Mouse (Mus musculus): ENCODE results near the gene Terf2. TPM values are rescaled to one million over a fixed set of nuclear protein-coding genes. Genes with fewer than 3 reads are reported as not detected.

The Terf2 gene
- polyA plus RNA-seq, 1 experiment: 1.4 TPM

DNA sequence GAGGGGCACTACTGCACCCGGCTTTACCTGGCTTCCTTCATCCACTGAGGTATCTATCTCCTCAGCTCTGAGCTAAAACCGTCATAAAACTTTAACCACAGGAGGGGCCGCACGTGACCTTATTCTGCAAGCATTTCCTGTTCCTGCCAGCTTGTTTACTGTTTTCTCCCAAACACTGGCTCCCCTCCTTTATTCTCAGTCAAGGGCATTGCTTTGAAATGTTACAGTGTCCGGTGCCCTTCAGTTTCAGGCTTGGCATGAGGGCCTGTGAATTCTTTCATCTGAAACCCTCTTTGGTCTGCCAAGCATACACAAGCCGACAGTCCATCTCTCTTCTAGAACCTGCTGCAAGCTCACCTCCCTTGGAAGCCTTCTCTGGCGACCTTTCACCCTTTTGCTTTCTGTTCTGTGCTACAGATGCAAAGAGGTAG is 22.5 kb upstream of the Terf2 start:
- no peaks in the 10 kb centered on the region for H3K27me3 ChIP-seq (ENCODE audit: control insufficient read depth)
- H3K4me3 ChIP-seq (replicated peaks): no peak overlapping the region
- TF ChIP-seq GATA1 (IDR thresholded peaks at IDR 0.05; ENCODE audit: low read length) (no peak), TAL1 (IDR thresholded peaks at IDR 0.05; ENCODE audit: low read length) (no peak)
- peaks cover 12% of the 10 kb centered on the region for H3K4me1 ChIP-seq (ENCODE audit: control insufficient read depth)
- no peaks in the 10 kb centered on the region for H3K36me3 ChIP-seq (ENCODE audit: control insufficient read depth)
- no peaks in the 10 kb centered on the region for H3K9me3 ChIP-seq (ENCODE audit: control insufficient read depth, low read length)

DNA sequence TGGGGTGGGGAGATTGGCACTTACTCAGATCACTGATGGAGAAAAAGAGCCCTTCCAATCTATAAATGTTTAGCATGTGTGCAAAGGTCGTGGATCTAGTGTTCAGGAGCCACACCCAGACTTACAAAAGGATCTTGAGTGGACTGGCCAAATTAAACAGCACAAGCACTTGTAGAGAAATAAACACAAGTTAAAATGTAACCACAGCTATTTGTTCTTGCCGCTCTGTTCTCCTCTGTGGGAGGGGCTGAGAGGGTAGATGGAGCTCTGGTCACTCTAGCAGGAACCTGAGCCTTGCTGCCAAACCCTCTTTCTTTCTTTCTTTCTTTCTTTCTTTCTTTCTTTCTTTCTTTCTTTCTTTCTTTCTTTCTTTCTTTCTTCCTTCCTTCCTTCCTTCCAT is 20.7 kb upstream of the Terf2 start:
- Histone ChIP-seq H3K4me1 (ENCODE audit: control insufficient read depth) (peaks cover 12% of the 10 kb centered on the region), H3K36me3 (ENCODE audit: control insufficient read depth) (no peaks in the 10 kb centered on the region), H3K4me3 (replicated peaks) (no peak overlapping the region), H3K27me3 (ENCODE audit: control insufficient read depth) (no peaks in the 10 kb centered on the region), H3K9me3 (ENCODE audit: control insufficient read depth, low read length) (no peaks in the 10 kb centered on the region)
- TF ChIP-seq TAL1 (IDR thresholded peaks at IDR 0.05; ENCODE audit: low read length) (no peak), GATA1 (IDR thresholded peaks at IDR 0.05; ENCODE audit: low read length) (no peak)

DNA sequence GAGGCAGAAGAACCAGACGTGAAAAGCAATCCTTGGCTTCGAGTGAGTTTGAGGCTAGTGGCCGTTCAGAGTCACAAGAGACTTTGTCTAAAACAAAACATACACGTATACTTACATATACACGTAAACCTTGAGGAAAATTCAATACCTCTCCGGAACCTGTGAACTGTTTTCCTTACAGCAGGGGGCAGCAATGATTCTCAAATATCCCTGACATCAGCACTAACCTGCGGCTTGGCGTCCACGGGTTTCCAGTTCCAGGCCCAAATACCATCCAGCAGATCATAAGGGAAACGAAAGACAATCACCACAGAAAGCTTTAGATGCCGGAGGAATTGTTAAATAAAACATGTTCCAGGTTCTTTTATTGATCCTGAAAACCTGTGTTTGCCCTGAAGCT is 19.7 kb upstream of the Terf2 start:
- Histone ChIP-seq H3K4me3 (replicated peaks) (no peak overlapping the region), H3K9me3 (ENCODE audit: control insufficient read depth, low read length) (no peaks in the 10 kb centered on the region), H3K4me1 (ENCODE audit: control insufficient read depth) (peaks cover 12% of the 10 kb centered on the region), H3K27me3 (ENCODE audit: control insufficient read depth) (no peaks in the 10 kb centered on the region), H3K36me3 (ENCODE audit: control insufficient read depth) (no peaks in the 10 kb centered on the region)
- TF ChIP-seq TAL1 (IDR thresholded peaks at IDR 0.05; ENCODE audit: low read length): no peak
- no peak for TF ChIP-seq GATA1 (IDR thresholded peaks at IDR 0.05; ENCODE audit: low read length)

DNA sequence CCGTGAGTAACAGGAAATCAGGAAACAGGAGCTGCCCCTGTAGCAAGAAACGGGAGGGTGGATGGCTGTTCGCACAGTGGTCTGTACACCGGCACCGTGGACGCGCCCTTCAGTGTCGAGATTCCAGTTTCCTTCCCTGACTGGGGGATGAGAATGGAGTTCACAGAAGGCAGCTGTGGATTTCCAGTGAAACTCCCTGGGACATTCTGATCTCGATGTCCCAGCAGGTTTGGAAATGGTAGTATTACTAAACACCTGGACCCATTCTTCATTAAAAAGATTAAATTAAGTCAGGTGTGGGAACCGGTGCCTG is 18.6 kb upstream of the Terf2 start:
- Histone ChIP-seq H3K9me3 (ENCODE audit: control insufficient read depth, low read length) (no peaks in the 10 kb centered on the region), H3K27me3 (ENCODE audit: control insufficient read depth) (no peaks in the 10 kb centered on the region), H3K4me3 (replicated peaks) (no peak overlapping the region), H3K4me1 (ENCODE audit: control insufficient read depth) (peaks cover 12% of the 10 kb centered on the region), H3K36me3 (ENCODE audit: control insufficient read depth) (no peaks in the 10 kb centered on the region)
- no peak for TF ChIP-seq GATA1 (IDR thresholded peaks at IDR 0.05; ENCODE audit: low read length)
- no peak for TF ChIP-seq TAL1 (IDR thresholded peaks at IDR 0.05; ENCODE audit: low read length)

DNA sequence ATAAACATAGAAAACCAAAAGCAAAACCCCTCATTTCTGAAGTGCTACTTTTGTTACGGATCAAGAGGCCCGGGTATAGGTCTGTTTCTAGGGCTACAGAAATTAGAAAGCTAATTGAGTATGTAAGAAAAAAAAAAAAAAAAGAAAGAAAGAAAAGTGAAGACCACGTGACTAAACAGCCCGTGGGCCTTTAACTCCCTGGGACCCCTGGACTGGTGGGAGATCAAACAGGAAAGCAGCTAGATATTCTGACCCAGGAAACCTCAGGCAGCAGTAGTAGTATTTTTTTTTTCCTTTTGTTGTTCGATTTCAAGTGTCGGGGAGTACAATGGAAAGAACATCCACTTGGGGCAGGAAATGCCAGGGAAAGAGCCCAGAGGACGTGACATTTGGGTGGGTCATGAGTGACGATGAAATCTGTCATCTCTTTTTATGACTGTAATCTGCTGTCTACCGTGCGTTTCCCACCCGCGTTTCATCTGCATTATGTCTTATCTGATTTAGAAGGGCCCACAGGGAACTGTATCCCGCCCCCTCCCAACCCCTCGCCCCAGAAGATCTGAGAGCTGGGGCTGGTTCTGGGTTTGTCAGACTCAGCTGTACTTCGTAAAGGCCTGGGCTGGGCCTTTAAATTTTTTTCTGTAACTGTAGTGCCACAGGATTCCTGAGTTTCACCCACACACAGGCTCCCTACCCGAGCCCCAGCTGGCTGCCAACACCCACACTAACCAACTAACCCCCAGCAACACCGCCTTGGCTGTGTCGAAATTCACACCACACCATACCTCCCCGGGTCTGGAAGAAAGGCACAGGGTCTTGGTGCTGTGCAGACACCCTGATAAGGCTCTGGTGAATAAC is 18.0 kb upstream of the Terf2 start:
- Histone ChIP-seq H3K36me3 (ENCODE audit: control insufficient read depth) (no peaks in the 10 kb centered on the region), H3K9me3 (ENCODE audit: control insufficient read depth, low read length) (no peaks in the 10 kb centered on the region), H3K4me1 (ENCODE audit: control insufficient read depth) (peaks cover 12% of the 10 kb centered on the region), H3K27me3 (ENCODE audit: control insufficient read depth) (no peaks in the 10 kb centered on the region), H3K4me3 (replicated peaks) (no peak overlapping the region)
- no peak for TF ChIP-seq TAL1 (IDR thresholded peaks at IDR 0.05; ENCODE audit: low read length)
- TF ChIP-seq GATA1 (IDR thresholded peaks at IDR 0.05; ENCODE audit: low read length): no peak

DNA sequence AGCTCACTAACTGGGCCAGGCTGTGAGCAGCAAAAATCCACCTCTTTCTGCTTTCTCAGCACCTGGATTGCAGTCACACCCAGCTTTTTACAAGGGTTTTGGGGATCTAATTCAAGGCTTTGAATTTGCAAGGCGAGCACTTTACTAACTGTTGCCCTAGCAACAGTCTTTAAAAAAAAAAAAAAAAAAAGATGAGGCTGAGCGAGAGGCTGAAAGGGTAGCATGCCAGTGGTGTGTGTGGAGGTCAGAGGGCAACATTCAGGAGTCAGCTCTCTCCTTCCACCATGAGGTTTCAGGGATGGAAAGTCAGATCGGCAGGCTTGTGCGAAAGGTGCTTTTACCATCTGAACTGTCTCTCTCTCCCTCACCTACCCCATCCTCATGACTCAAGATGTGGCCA is 16.9 kb upstream of the Terf2 start:
- H3K4me3 ChIP-seq (replicated peaks): no peak overlapping the region
- TF ChIP-seq GATA1 (IDR thresholded peaks at IDR 0.05; ENCODE audit: low read length): no peak
- TF ChIP-seq TAL1 (IDR thresholded peaks at IDR 0.05; ENCODE audit: low read length): no peak
- H3K9me3 ChIP-seq (ENCODE audit: control insufficient read depth, low read length): no peaks in the 10 kb centered on the region
- no peaks in the 10 kb centered on the region for H3K27me3 ChIP-seq (ENCODE audit: control insufficient read depth)
- peaks cover 12% of the 10 kb centered on the region for H3K4me1 ChIP-seq (ENCODE audit: control insufficient read depth)
- H3K36me3 ChIP-seq (ENCODE audit: control insufficient read depth): no peaks in the 10 kb centered on the region

DNA sequence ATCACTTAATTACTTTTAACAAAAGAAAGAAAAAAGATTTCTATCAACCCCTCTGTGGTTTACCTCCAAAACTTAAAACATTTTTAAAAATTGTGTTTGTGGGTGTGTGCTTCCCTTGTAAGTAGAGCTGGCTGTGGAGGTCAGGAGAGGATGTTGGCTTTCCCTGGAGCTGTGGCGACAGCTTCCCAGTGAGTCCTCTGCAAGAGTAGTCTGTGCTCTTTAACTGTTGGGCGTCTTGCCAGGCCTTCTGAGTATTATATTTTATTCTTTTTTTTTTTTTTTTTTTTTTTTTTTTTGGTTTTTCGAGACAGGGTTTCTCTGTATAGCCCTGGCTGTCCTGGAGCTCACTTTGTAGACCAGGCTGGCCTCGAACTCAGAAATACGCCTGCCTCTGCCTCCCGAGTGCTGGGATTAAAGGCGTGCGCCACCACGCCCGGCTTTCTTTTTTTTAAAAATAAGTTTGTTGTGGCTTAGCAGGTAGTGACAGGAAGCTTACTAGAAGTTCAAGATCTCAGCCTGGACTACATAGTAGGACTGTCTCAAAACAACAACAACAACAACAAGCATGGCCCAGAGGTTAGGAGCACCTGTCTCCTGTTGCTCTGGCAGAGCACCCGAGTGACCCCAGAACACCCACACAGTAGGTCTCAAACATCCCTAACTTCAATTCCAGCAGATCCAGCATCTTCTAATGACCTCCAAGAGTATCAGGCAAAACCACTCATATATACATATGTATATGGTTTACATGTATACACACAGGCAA is 15.2 kb upstream of the Terf2 start:
- TF ChIP-seq TAL1 (IDR thresholded peaks at IDR 0.05; ENCODE audit: low read length) (no peak), GATA1 (IDR thresholded peaks at IDR 0.05; ENCODE audit: low read length) (no peak)
- no peaks in the 10 kb centered on the region for H3K9me3 ChIP-seq (ENCODE audit: control insufficient read depth, low read length)
- H3K4me3 ChIP-seq (replicated peaks): no peak overlapping the region
- no peaks in the 10 kb centered on the region for H3K27me3 ChIP-seq (ENCODE audit: control insufficient read depth)
- H3K36me3 ChIP-seq (ENCODE audit: control insufficient read depth): no peaks in the 10 kb centered on the region
- peaks cover 12% of the 10 kb centered on the region for H3K4me1 ChIP-seq (ENCODE audit: control insufficient read depth)

DNA sequence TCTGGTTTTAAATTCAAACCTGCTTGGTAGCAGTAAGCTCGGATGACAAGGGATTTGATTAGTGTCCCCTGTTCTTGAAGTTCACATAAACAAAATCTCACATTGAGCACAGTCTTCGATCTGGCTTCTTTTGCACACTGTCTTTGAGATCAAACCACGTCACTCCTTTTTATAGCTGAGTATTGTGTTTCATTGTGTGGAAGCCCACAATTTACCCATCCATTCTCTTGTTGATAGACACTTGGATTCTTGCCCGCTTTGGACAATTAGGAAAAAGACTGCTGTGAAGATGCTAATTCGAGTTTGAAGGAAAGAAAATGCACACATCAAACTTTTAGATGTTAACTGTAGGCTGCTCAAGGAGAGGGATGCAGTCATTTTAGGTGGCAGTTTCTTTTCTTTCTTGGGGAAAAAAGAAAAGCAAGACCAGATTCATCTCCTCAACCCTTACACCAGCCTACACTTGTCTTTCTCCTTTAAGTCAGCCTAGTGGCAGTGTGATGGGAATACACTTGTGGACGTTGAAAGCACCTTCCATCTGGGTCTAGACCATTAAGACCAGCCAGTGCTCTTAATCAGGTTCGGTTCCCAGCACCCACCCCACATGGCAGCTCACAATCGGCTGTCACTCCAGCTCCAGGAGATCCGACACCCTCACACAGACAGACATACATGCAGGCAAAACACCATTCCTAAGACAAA is 14.4 kb upstream of the Terf2 start:
- no peak overlapping the region for H3K4me3 ChIP-seq (replicated peaks)
- TF ChIP-seq TAL1 (IDR thresholded peaks at IDR 0.05; ENCODE audit: low read length) (no peak), GATA1 (IDR thresholded peaks at IDR 0.05; ENCODE audit: low read length) (no peak)
- no peaks in the 10 kb centered on the region for H3K27me3 ChIP-seq (ENCODE audit: control insufficient read depth)
- H3K9me3 ChIP-seq (ENCODE audit: control insufficient read depth, low read length): no peaks in the 10 kb centered on the region
- H3K36me3 ChIP-seq (ENCODE audit: control insufficient read depth): no peaks in the 10 kb centered on the region
- H3K4me1 ChIP-seq (ENCODE audit: control insufficient read depth): peaks cover 10% of the 10 kb centered on the region

All from erythroblast, embryonic 14.5 days (primary cell).